Mouse (Mus musculus): ENCODE measurements at regions not wholly inside any gene's neighbourhood (a gene's known extent, or its start where the extent isn't known, plus 50 kb on each side); places are given as distances from the start of the nearest gene placed in this dataset.

DNA sequence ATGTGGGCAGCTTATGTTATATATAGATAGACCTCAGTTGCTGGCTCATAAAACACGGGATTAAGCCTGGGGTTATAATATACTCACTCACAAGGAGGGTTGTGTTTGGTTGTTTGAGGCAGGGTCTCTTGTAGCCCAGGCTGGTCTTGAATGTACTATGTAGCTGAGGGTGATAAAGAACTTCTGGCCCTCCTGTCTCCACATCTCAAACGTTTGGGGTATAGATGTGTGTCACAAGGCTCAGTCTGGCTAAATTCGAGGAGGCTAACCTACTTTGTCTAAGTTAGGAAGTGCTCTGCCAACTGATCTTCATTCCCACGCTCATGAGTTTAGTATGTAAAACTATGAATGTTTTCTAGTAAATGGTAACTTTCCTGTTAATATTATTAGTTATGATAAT, 136.7 kb upstream of the Wdfy3 start:
- 54% methylated on average over 4 of the region's 4 CpGs for WGBS
- no peak overlapping the region for H3K4me2 ChIP-seq (ENCODE audit: low read depth, low read length)

DNA sequence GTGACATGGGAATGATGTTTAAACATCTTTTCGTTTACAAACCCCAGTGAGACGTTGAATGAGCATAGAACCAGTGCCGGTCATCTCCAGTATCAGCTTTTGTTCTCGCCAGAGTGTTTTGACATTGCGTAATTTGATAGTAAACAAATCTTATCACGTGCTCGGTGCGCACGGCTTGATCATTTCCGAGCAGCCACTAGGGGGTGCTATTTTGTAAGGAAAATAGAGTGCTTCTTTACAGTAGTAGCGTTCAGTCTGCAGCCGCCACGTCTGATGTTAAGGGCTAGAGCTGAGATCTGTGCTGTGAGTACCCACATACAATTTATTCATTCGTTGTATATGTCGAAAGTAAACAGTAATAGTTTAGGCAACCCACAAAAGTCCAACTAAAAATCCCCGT, 137.2 kb upstream of the Wdfy3 start:
- H3K9ac ChIP-seq (replicated peaks; ENCODE audit: low read depth, low read length): no peak overlapping the region
- H3K36me3 ChIP-seq (ENCODE audit: control insufficient read depth, insufficient read depth, low read length): no peaks in the 10 kb centered on the region
- ATAC-seq (ENCODE audit: low read depth): peak; percentile 93
- H3K4me1 ChIP-seq (ENCODE audit: control insufficient read depth, insufficient read depth, low read length): no peaks in the 10 kb centered on the region
- WGBS: 3% methylated on average over 16 of the region's 16 CpGs
- H3K27me3 ChIP-seq (ENCODE audit: control insufficient read depth, insufficient read depth, low read length): no peaks in the 10 kb centered on the region
- H3K4me3 ChIP-seq (ENCODE audit: low read depth, low read length): no peak overlapping the region
- H3K4me2 ChIP-seq (ENCODE audit: low read depth, low read length): peak overlapping the region; percentile 36; the same call in 1 of the 2 replicates
- no peak overlapping the region for H3K27ac ChIP-seq (ENCODE audit: low read depth, low read length)
- no peaks in the 10 kb centered on the region for H3K9me3 ChIP-seq (ENCODE audit: control insufficient read depth, low read length)

More for the DNA sequence above, 136.7 kb upstream of the Wdfy3 start:
- H3K9ac ChIP-seq (replicated peaks; ENCODE audit: low read depth, low read length): no peak overlapping the region
- no peaks in the 10 kb centered on the region for H3K36me3 ChIP-seq (ENCODE audit: control insufficient read depth, insufficient read depth, low read length)
- ATAC-seq (ENCODE audit: low read depth): no peak
- H3K4me3 ChIP-seq (ENCODE audit: low read depth, low read length): no peak overlapping the region
- H3K4me1 ChIP-seq (ENCODE audit: control insufficient read depth, insufficient read depth, low read length): no peaks in the 10 kb centered on the region
- no peaks in the 10 kb centered on the region for H3K27me3 ChIP-seq (ENCODE audit: control insufficient read depth, insufficient read depth, low read length)
- H3K9me3 ChIP-seq (ENCODE audit: control insufficient read depth, low read length): no peaks in the 10 kb centered on the region
- H3K27ac ChIP-seq (ENCODE audit: low read depth, low read length): no peak overlapping the region

DNA sequence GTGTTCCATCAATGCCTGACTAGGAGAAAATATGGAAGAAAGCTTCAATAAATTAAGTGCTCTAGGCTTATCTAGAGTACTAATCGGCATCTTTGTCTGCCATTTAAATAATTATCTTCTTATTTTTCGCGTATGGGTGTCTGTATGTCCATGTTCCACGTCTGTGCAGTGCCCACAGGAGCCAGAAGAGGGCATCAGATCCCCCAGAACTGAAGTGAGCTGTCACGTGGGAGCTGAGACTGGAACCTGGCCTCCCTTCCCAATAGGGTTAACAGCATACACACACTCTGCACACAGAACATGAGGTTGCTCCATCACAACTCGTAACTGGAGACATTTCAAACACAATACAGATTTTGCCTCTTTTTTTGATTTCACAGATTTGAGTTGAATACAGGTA, 143.4 kb upstream of the Wdfy3 start:
- 68% methylated on average over 6 of the region's 6 CpGs for WGBS
- ATAC-seq (ENCODE audit: low read depth): no peak
- Histone ChIP-seq H3K27ac (ENCODE audit: low read depth, low read length) (no peak overlapping the region), H3K36me3 (ENCODE audit: control insufficient read depth, insufficient read depth, low read length) (no peaks in the 10 kb centered on the region), H3K9ac (replicated peaks; ENCODE audit: low read depth, low read length) (no peak overlapping the region), H3K4me3 (ENCODE audit: low read depth, low read length) (no peak overlapping the region), H3K4me2 (ENCODE audit: low read depth, low read length) (no peak overlapping the region), H3K27me3 (ENCODE audit: control insufficient read depth, insufficient read depth, low read length) (no peaks in the 10 kb centered on the region), H3K9me3 (ENCODE audit: control insufficient read depth, low read length) (no peaks in the 10 kb centered on the region), H3K4me1 (ENCODE audit: control insufficient read depth, insufficient read depth, low read length) (no peaks in the 10 kb centered on the region)

DNA sequence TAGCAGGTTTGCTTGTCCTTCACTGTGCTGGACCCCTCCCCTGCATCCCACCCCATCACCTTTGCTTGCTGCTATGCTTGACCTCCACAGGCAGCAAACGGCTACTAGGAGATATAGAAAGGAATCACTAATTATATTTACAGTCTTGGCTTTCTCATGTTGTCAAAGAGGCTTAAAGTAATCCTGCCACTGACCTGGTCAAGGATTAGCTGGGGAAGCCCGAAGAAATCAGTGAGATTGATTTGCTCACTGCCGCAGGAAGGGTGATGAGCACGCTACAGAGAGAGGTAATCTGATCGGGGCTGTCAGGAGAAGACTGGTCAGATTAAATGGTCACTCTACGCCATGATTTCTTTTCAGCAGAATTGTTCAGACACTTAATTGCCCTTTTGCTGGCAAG, 157.4 kb upstream of the Wdfy3 start:
- Histone ChIP-seq H3K9me3 (ENCODE audit: control insufficient read depth, low read length) (no peaks in the 10 kb centered on the region), H3K4me3 (ENCODE audit: low read depth, low read length) (no peak overlapping the region), H3K27me3 (ENCODE audit: control insufficient read depth, insufficient read depth, low read length) (no peaks in the 10 kb centered on the region), H3K4me1 (ENCODE audit: control insufficient read depth, insufficient read depth, low read length) (no peaks in the 10 kb centered on the region), H3K4me2 (ENCODE audit: low read depth, low read length) (no peak overlapping the region), H3K36me3 (ENCODE audit: control insufficient read depth, insufficient read depth, low read length) (no peaks in the 10 kb centered on the region), H3K9ac (replicated peaks; ENCODE audit: low read depth, low read length) (no peak overlapping the region), H3K27ac (ENCODE audit: low read depth, low read length) (no peak overlapping the region)
- ATAC-seq (ENCODE audit: low read depth): no peak
- WGBS: 70% methylated on average over 6 of the region's 6 CpGs

DNA sequence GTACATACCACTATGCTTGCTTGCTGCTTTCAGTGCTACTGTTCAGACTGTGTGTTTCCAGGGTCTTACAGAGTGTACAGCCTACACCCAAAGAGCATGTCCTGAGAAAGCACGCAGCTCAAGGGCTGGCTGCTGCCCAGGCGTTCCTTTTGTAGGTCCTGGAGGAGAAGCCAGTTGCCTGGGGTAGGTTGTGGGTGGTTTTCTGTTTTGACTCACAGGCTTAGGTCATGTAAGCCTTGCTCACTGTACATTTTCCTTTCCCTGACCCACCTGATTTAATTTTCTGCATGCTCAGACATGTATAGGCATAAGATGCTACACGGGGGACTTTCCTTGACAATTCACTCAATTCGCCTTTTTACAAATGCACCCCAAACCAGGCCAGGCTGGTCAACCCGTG, 172.9 kb upstream of the Wdfy3 start:
- Histone ChIP-seq H3K9ac (replicated peaks; ENCODE audit: low read depth, low read length) (no peak overlapping the region), H3K4me1 (ENCODE audit: control insufficient read depth, insufficient read depth, low read length) (no peaks in the 10 kb centered on the region), H3K4me3 (ENCODE audit: low read depth, low read length) (no peak overlapping the region), H3K27me3 (ENCODE audit: control insufficient read depth, insufficient read depth, low read length) (no peaks in the 10 kb centered on the region), H3K9me3 (ENCODE audit: control insufficient read depth, low read length) (no peaks in the 10 kb centered on the region), H3K27ac (ENCODE audit: low read depth, low read length) (no peak overlapping the region), H3K4me2 (ENCODE audit: low read depth, low read length) (no peak overlapping the region), H3K36me3 (ENCODE audit: control insufficient read depth, insufficient read depth, low read length) (no peaks in the 10 kb centered on the region)
- WGBS: 82% methylated on average over 5 of the region's 5 CpGs
- no peak for ATAC-seq (ENCODE audit: low read depth)

DNA sequence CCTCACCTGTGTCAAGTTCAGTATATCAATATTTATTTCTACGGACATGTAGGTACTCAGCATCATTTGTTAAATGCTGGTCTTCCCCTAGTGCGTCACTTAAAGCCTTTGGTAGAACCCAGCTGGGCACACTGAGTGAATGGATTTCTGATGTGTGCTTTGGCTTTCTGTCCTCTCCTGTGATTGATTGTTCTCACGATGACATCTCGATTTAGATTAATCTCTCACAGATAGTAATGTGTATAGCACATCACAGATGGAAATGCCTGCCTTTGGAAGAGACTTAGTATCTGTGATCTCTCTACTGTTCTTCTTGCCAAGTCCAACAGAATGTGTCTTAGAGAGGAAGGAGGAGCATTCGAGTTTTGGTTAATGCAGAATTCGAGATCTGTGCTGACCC, 175.0 kb upstream of the Wdfy3 start:
- Histone ChIP-seq H3K36me3 (ENCODE audit: control insufficient read depth, insufficient read depth, low read length) (no peaks in the 10 kb centered on the region), H3K9ac (replicated peaks; ENCODE audit: low read depth, low read length) (no peak overlapping the region), H3K4me1 (ENCODE audit: control insufficient read depth, insufficient read depth, low read length) (0 out of 2 replicates have a peak, but pooled peaks cover 3% of the 10 kb centered on the region), H3K27ac (ENCODE audit: low read depth, low read length) (no peak overlapping the region), H3K27me3 (ENCODE audit: control insufficient read depth, insufficient read depth, low read length) (no peaks in the 10 kb centered on the region), H3K4me3 (ENCODE audit: low read depth, low read length) (no peak overlapping the region), H3K9me3 (ENCODE audit: control insufficient read depth, low read length) (no peaks in the 10 kb centered on the region), H3K4me2 (ENCODE audit: low read depth, low read length) (no peak overlapping the region)
- WGBS: 83% methylated on average over 6 of the region's 6 CpGs
- no peak for ATAC-seq (ENCODE audit: low read depth)

DNA sequence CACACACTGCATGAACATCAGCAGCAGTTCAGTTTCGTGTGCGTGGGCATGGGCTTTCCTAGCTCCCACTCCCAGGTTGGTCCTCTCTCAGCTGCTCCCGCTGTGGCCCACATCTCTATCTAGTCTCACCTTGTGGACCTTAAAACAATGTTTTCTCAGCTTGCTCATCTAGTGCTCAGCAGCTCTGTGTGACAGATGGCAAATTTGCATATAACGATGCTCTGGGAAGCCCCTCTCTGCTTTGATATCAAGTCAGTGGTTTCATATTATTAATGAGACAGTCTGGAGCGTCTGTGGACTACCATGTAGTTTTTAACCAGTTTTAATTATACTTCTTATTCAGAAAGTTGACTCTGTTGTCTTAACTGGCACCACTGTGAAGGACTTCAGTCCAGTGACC, 179.0 kb upstream of the Wdfy3 start:
- Histone ChIP-seq H3K36me3 (ENCODE audit: control insufficient read depth, insufficient read depth, low read length) (no peaks in the 10 kb centered on the region), H3K9ac (replicated peaks; ENCODE audit: low read depth, low read length) (no peak overlapping the region), H3K27me3 (ENCODE audit: control insufficient read depth, insufficient read depth, low read length) (no peaks in the 10 kb centered on the region), H3K9me3 (ENCODE audit: control insufficient read depth, low read length) (no peaks in the 10 kb centered on the region), H3K27ac (ENCODE audit: low read depth, low read length) (no peak overlapping the region), H3K4me2 (ENCODE audit: low read depth, low read length) (no peak overlapping the region), H3K4me3 (ENCODE audit: low read depth, low read length) (no peak overlapping the region), H3K4me1 (ENCODE audit: control insufficient read depth, insufficient read depth, low read length) (0 out of 2 replicates have a peak, but pooled peaks cover 3% of the 10 kb centered on the region)
- WGBS: 58% methylated on average over 5 of the region's 5 CpGs
- no peak for ATAC-seq (ENCODE audit: low read depth)

DNA sequence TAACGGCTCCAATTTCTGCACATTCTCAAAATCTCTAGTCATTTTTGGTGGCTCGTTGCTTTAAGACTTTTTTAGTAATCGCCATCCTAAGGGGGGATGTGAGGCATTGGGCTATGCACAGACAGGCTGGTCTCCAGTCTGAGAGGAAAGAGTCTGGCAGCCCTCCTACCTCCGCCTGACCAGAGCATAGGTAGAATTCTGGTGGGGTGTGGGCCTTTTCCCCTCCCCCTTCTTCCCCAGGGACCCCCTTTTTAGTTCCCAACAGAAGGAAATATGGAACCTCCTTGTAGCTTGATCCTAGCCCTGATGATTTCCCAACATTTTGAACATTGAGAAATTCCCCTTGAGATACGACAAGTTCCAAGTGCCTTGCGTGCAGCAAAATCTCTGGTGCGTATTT, 181.4 kb upstream of the Wdfy3 start:
- no peaks in the 10 kb centered on the region for H3K9me3 ChIP-seq (ENCODE audit: control insufficient read depth, low read length)
- H3K9ac ChIP-seq (replicated peaks; ENCODE audit: low read depth, low read length): no peak overlapping the region
- H3K27me3 ChIP-seq (ENCODE audit: control insufficient read depth, insufficient read depth, low read length): no peaks in the 10 kb centered on the region
- 85% methylated on average over 7 of the region's 7 CpGs for WGBS
- no peaks in the 10 kb centered on the region for H3K36me3 ChIP-seq (ENCODE audit: control insufficient read depth, insufficient read depth, low read length)
- no peak overlapping the region for H3K4me2 ChIP-seq (ENCODE audit: low read depth, low read length)
- no peak for ATAC-seq (ENCODE audit: low read depth)
- no peak overlapping the region for H3K4me3 ChIP-seq (ENCODE audit: low read depth, low read length)
- H3K27ac ChIP-seq (ENCODE audit: low read depth, low read length): no peak overlapping the region
- H3K4me1 ChIP-seq (ENCODE audit: control insufficient read depth, insufficient read depth, low read length): 0 out of 2 replicates have a peak, but pooled peaks cover 3% of the 10 kb centered on the region

DNA sequence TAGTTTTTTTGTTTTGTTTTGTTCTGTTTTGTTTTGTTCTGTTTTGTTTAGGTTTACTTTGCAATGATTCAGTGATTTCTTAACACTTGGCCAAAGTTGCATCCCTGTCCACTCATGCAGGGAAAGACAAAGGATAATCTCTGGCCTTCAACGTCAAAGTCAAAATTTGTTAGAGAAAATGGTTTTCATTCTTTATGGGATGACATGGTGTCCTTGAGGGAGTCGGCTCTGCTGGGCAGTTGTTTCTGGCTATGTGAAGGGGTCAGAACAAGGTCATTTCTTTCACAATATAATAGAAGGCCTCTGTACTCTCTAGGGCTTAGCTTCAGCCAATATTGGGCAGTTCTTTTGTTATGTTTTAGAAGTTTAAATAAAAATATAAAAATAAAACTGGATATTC, 184.1 kb upstream of the Wdfy3 start:
- Histone ChIP-seq H3K27me3 (ENCODE audit: control insufficient read depth, insufficient read depth, low read length) (no peaks in the 10 kb centered on the region), H3K9me3 (ENCODE audit: control insufficient read depth, low read length) (no peaks in the 10 kb centered on the region), H3K4me2 (ENCODE audit: low read depth, low read length) (no peak overlapping the region), H3K9ac (replicated peaks; ENCODE audit: low read depth, low read length) (no peak overlapping the region), H3K4me3 (ENCODE audit: low read depth, low read length) (no peak overlapping the region), H3K36me3 (ENCODE audit: control insufficient read depth, insufficient read depth, low read length) (no peaks in the 10 kb centered on the region), H3K4me1 (ENCODE audit: control insufficient read depth, insufficient read depth, low read length) (no peaks in the 10 kb centered on the region), H3K27ac (ENCODE audit: low read depth, low read length) (no peak overlapping the region)
- 7% methylated on average over 2 of the region's 2 CpGs for WGBS
- ATAC-seq (ENCODE audit: low read depth): no peak

DNA sequence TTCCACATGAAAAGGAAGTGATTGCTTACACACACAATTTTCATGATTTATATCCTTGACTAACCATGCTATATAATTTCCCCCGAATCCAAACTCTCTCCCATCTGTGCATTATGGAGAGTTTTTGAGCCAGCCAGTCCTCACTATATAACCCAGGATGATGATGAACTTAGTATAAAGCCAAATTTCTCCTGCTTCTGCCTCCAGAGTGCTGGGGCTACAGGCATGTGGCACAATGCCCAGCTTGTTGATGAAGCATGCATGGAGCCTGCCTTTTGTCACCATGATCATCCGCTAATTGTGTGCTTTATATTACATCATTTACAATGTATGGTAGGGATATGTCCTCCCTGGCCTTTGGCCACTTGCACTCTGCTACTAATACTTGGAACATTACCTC, 187.4 kb upstream of the Wdfy3 start:
- Histone ChIP-seq H3K9ac (replicated peaks; ENCODE audit: low read depth, low read length) (no peak overlapping the region), H3K9me3 (ENCODE audit: control insufficient read depth, low read length) (no peaks in the 10 kb centered on the region), H3K4me2 (ENCODE audit: low read depth, low read length) (no peak overlapping the region), H3K4me1 (ENCODE audit: control insufficient read depth, insufficient read depth, low read length) (no peaks in the 10 kb centered on the region), H3K27me3 (ENCODE audit: control insufficient read depth, insufficient read depth, low read length) (no peaks in the 10 kb centered on the region), H3K36me3 (ENCODE audit: control insufficient read depth, insufficient read depth, low read length) (no peaks in the 10 kb centered on the region), H3K4me3 (ENCODE audit: low read depth, low read length) (no peak overlapping the region), H3K27ac (ENCODE audit: low read depth, low read length) (no peak overlapping the region)
- ATAC-seq (ENCODE audit: low read depth): no peak
- 71% methylated on average over 2 of the region's 2 CpGs for WGBS

All from neural tube, embryonic 14.5 days (tissue).